Mouse (Mus musculus): ENCODE data around the gene Klhl24. TPM values are rescaled to one million over a fixed set of nuclear protein-coding genes. Genes with fewer than 3 reads are reported as not detected.

Klhl24 gene
- polyA plus RNA-seq, 1 experiment from 2014 or later: 69.5 TPM

Other genes with a start within 250 kb of the Klhl24 start
- 3.8 and 4.4 TPM in 2 replicates for gene Klhl6, start 114.5 kb upstream of the Klhl24 start, polyA plus RNA-seq (2015; fragmentation: Nextera tagmentation; extraction: Ambion mirVana)
- gene Yeats2, start 43.5 kb downstream of the Klhl24 start, polyA plus RNA-seq (2015; fragmentation: Nextera tagmentation; extraction: Ambion mirVana): 25.6 and 28.9 TPM in 2 replicates
- gene Map6d1, start 143.8 kb downstream of the Klhl24 start, polyA plus RNA-seq (2015; fragmentation: Nextera tagmentation; extraction: Ambion mirVana): 2.8 and 4.3 TPM in 2 replicates
- gene Parl, start 204.8 kb downstream of the Klhl24 start, polyA plus RNA-seq (2015; fragmentation: Nextera tagmentation; extraction: Ambion mirVana): 82.3 and 86.6 TPM in 2 replicates
- gene Cyp2ab1, start 227.9 kb downstream of the Klhl24 start, polyA plus RNA-seq (2015; fragmentation: Nextera tagmentation; extraction: Ambion mirVana): not detected in 2 replicates

All from forebrain, embryonic 16.5 days (tissue).